Mouse (Mus musculus): ENCODE measurements around the gene Arhgef7.

GRCm38 (mm10) chr8:11842757-11843156, 115.2 kb downstream of the Arhgef7 start:
- TF ChIP-seq EP300 (optimal IDR thresholded peaks at IDR 0.05), result no peak
- TF ChIP-seq CTCF (IDR thresholded peaks at IDR 0.05; ENCODE audit: low read depth), result no peak

All from stomach, postnatal 0 days (tissue).